Mouse (Mus musculus): ENCODE data around the gene Micall2.

GRCm38 (mm10) chr5:139776966-139777365 lies 40.8 kb upstream of the Micall2 start:
- TF ChIP-seq POLR2A (IDR thresholded peaks at IDR 0.05; ENCODE audit: low read depth, low read length): no peak
- TF ChIP-seq CTCF (IDR thresholded peaks at IDR 0.05; ENCODE audit: extremely low read depth, insufficient read depth, insufficient read length, insufficient replicate concordance): no peak

Data from spleen, adult 2 months (tissue).